Mouse (Mus musculus) lung, adult 2 months (tissue): Measurements from ENCODE around the gene Fam149b.

Experiments used
- CTCF ChIP-seq: fragments of 200-500 bp; IDR thresholded peaks from 2 replicates; pipeline ENCODE4 v1.5.1; 2011; ENCODE audit warnings: mild to moderate bottlenecking, low read length, control low read depth; ENCODE audit not compliant: insufficient read depth
- POLR2A ChIP-seq: fragments of 200-500 bp; IDR thresholded peaks from 2 replicates; pipeline ENCODE4 v1.6.1; 2011; ENCODE audit warnings: low read depth, mild to moderate bottlenecking, control low read depth, low read length, borderline replicate concordance; ENCODE audit errors: extremely low read depth

DNA sequence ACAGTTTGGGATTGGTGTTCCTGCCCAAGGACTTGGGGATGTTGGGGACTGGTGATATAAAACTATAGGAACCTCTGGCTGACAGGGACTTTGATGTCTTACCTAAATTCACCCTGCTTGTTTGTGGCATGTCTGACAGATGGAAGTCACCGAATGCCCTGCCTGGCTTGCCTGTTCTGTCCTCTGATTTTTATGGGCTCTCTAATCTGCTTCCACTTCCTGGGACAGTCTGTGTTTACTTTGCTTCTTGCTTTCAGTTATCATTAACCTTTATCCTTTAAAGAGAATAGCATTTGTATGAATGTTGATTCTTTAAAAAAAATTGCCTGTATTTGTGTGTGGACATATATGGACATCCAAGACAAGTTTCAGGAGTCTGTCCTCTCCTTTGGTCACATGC is 32.8 kb upstream of the Fam149b start:
- no peak for TF ChIP-seq CTCF
- TF ChIP-seq POLR2A: no peak
